Mouse (Mus musculus) megakaryocyte-erythroid progenitor cell, adult 5-6 weeks (primary cell): Measurements from ENCODE around the gene Camta1. TPM values are rescaled to one million over a fixed set of nuclear protein-coding genes. Genes with fewer than 3 reads are reported as not detected.
A peak's percentile ranks its signal among the peaks of the same experiment; 100 is the strongest.

Source experiments
- ATAC-seq: replicated peaks from 2 replicates; pipeline ENCODE4 v1.8.0; 2016; ENCODE audit warnings: mild to moderate bottlenecking, inconsistent platforms; ENCODE audit not compliant: severe bottlenecking, poor library complexity, low FRiP score, low TSS enrichment
- total RNA-seq, 2 experiments: library from RNA; stranded (forward) in 1 of 2; stranded (reverse) in 1 of 2; fragments of 200-1000, 215-1000 nt in 1 of 2; fragments of >200 nt in 1 of 2; fragmentation: Nextera tagmentation in 1 of 2; gene quantifications; 2 replicates each; pipeline ENCODE4 v1.2.3; 2014 to 2017

Camta1 gene
- total RNA-seq, 2 experiments from 2014 or later, result 52.1 to 68.4 TPM

DNA sequence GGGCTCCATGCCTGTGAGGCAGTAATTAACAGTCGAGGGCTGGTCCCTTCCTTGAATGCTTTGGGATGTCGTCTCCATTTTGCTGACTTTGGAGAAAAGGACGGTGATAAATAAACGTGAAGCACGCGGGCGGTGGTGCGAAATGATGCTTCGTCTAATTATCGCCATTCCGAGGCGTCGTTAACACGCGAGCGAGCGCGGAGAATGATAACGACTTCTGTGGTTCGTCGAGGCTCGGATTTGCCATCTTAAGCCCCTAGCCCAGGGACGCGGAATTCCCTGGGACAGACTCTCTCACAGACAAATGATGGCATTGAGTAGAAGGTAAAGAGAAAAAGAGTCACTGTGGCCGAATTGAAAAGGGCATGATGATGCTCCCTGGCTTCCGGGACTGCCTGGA is 485.4 kb downstream of the Camta1 start:
- no peak for ATAC-seq

DNA sequence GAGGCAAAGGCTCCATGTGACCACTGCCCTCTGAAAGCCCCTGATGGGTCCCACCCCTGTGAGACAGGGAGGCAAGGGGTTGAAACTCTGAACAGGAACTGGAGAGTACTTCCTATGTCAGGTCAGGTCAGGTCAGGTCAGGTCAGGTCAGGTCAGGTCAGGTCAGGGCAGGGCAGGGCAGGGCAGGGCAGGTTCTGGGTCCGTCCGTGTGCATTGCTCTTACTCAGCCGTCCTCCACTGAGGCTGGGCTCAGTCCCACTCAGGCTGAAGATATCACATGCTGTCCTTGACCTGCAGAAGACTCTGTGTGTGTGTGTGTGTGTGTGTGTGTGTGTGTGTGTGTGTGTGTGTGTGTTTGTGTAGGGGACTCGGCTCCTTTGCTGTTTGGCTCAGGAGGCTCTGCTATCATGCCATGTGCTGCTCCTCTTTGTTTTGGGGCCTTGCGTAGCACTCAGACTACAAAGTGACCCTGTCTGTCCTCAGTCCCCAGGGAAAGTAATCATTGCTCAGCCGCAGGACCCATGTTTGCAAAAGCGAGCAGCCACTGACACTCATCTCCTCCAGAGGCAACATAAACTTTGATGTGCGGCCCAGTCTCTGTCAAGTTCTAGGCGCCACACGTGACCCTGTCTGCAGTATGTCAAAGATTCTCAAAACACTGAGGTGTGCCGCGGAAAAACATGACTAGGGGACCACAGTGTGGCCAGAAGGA is 488.7 kb downstream of the Camta1 start:
- no peak for ATAC-seq

DNA sequence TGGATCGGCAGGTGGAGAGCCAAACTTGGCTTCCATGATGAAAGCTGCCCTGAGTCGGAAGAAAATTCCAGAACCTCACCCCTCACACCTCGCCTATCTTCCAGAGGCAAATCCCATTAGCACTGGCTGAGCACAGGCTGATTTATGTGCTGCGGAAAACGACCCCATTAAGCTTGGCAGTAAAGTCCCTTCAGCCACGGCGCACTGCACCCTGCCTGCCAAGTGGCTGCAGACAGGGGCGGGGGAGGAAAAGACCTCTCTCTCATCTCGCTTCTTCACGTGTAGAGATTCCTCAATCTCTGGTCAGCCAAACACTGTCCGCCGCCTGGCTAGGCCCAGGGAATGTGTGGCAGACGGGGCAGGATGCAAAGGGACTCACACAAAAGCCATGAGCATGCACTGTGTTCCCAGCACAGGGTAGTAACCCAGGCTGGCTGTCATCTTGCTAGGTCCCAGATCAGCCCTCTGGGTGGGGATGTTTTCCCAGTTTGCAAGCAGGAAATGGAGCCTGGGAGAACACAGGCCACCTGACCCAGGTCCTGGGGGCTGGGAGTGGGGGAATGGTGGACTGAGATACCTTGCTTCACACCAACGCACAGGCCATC is 494.6 kb downstream of the Camta1 start:
- ATAC-seq, result no peak

DNA sequence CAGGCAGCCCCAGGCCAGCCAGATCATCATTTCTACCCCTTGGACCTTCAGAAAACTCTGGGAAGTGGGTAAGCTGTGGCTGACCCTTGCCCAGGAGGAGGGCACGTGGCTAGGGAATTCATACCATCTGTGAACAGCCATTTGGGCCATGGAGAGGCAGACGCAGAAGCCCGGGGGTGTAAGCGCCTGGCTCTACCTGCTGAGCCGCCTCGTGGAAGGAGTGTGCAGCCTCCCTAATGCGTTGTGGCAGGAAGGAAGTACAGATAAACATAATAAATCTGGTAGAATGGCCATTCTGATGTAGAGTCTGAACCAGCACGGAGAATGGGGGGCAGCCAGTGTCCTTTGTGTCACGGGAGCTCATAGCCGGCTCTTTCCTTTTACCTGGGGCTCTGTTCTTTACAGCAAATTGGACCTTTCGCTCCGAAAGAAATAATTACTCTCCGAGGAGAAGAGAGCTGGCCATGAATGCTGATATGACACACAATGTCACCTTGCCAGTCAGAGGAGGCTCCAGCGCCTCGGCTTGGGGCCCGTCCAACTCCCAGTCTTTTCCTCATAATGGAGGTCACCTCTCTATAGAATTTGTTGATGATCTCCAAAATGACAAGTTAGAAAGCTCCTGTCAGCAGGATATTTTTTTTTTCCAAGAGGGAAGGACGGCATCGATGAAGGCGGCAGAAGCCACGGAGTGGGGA is 500.6 kb downstream of the Camta1 start:
- no peak for ATAC-seq

DNA sequence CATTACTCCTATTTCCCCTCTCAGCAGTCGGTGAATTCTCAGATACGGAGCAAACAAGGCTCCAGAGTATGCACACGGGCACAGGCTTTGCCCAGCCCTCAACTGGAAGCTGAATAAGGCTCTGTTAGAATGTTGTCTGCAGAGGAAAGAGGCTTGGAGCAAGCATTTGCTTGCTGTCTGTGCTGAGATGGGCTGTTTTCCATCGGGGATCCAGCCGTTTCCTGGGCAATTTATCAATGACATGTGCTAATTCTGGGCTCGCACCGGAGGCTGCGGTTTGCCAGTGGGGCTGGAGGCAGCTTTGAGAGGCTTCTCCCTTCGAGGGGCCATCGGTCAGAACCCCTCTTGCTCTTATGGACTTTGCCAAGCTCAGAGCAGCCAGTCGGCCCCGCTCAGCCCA is 506.2 kb downstream of the Camta1 start:
- no peak for ATAC-seq

DNA sequence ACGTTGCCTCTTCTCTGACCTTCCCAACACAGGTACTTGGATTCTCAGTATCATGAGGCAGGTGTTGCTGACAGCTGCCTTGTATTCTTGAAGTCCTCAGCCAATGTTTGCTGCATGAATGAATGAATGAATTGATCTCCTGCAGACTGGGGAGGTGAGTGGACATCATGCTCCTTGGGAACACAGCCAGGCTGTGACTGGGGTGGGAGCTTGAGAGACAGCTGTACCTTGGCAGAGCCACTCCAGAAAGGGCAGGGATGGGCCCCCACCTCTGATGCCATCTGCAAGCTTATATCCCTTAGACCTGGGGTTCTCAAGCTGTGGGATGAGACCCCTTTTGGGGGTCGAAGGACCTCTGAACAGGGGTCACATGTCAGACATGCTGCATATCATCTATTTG is 508.9 kb downstream of the Camta1 start:
- no peak for ATAC-seq

DNA sequence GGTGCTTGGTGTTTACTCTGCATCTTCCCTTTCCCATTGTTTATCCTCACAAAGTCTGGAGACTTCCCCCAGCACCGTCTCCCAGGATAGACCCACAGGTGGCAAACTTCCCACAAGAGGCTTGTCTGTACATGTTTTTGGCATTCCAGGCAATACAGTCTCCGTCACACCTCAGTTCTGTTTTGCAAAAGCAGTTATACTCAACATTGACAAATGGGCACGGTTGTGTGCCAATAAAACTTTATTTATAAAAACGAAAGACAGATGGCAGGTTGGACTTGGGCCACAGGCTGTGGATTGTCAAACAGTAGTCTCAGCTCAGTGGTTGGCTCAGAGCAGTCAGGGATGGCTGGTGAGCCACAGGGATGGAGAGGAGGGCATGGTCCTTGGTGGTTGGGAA is 509.4 kb downstream of the Camta1 start:
- no peak for ATAC-seq

DNA sequence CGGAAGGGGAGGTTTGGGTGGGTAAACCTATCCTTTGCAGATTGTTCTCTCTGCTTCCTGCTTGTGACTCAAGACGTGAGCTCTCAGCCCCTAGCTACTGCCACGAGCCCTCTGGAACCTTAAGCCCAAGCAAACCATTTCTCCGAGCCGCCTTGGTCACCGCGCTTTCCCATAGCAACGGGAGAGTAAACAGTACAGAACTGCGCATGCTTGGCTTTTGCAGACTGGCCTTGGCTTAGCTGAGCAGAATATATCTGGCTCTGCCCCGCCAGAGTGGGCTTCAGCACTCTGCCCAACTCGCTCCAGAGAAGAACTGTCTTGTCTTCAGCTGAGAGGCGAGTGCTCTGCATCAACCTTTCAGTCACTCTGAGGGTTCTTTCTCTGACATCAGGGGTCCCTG is 509.9 kb downstream of the Camta1 start:
- ATAC-seq, result no peak

DNA sequence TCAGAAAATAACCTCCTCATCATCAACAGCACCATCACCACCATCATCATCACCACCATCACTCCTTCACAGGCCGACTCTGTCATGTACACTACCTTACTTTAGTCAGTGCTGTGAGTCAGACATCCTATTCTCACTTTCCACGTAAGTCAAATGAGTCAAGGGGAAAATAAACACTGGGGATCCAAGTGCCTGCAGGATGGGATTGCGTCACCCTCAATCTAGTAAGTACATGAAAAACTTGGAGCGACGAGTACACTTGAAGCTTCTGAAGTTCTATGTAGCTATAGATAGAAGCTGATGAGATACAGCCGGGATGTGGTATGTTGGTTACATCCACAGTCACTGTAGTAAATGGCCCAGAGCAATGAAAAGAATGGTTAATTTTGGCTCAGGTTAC is 514.1 kb downstream of the Camta1 start:
- ATAC-seq, result no peak

DNA sequence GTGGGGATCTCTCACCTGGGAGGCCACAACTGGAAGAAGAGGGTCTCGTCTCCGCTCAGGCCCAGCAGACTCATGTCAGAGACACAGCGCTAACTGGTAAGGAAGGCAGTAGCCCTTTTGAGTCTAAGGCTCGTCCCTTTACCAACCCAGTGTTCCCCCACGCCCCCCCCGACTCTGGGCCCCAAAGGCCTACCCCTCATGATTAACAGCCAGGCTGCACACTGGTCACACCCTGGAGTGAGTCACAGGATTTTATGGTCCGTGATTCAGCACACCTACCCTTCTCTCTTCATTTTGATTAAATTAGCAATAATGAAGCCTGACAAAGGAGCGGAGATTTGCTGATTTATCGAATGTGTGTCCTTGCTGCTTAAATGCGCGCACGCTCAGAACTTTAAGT is 515.0 kb downstream of the Camta1 start:
- ATAC-seq, result no peak

DNA sequence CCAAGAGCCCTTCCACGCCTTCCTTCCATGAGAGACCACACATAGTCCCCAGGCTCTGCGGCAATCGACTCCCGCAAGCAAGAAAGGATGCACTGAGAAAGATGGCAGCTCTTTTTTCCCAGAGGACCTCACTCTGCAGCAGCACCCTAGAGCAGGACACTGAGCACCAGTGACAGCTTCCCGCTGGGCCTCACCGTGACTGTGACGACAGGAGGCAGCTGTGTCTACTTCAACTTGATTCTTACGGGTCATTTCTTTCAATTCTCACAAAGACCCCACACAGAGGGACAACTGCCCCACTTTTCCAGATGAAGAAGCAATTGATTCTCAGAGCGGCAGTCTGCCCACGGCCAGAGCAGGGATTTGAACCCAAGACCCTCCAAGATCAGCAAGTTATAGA is 516.9 kb downstream of the Camta1 start:
- no peak for ATAC-seq

DNA sequence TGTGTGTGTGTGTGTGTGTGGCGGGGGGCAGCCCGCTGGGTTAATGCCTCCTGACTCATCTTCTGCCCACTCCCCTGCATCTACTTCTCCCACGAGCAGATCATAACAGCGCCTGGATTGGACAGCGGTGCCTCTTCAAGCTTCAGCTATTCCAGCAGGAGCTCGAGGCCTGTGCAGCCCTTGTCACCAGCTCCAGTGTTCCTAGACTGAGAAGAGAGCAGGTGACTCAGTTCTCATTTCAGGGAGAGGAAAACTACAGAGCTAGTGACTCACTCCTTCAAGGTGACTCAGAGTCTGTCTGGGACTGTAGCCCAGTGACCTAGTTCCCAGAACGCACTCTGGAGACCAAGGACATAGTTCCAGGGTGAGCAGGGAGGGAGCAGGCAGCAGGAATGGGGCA is 522.3 kb downstream of the Camta1 start:
- no peak for ATAC-seq

DNA sequence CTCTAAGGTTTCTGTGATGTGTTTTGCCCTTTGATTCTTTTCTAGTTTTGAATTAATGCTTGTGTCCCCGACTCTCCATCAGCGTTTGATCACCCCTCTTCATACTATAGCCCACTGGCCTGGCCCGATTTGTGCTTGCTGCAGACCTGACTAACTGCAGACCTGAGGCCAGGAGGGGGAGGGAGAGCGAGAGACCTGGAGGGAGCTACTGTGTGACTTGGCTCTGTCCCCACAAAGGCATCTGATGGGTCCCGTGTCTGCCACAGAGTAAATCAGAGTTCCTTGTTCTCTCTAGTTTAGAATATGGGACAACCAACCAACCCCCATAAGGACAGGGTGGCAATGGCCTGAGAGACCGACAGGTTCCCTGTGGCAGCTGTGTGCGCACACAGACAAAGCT is 522.7 kb downstream of the Camta1 start:
- ATAC-seq, result no peak

DNA sequence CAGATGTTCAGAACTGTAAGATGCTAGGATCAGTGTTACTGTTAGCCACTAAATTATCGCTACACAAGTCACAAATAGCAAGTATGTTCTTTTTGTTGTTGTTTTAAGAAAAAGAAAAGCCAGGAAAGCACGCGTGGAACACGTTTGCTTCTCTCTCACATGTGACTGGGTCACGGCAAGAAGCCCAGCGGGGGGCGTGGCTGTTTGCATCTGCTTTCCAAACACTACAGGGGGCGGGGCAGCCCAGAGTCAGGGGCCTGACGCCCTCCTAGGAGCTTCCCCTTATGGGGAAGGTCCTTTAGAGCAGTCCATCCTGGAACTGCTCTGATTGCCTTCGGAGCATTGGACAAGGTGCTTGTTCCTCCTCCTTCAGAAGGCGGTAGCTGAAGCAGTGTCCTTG is 524.1 kb downstream of the Camta1 start:
- no peak for ATAC-seq

DNA sequence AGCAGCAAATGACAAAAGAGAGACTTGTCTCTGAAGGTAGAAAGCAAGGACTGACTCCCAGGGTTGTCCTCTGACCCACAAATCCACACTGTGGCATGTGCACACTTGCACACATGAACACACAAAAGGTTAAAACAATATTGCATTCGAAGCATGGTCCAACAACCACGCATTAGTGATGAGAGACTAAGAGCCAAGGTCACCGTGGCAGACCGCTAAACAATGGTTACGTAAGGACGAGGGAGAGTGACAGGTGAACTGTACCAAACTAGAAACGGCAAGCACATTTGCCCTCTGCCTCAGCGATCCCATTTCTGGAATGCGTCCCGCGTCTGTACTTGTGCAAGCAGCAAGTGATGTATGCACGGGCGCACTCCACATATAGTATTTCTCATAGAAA is 525.3 kb downstream of the Camta1 start:
- ATAC-seq, result no peak

DNA sequence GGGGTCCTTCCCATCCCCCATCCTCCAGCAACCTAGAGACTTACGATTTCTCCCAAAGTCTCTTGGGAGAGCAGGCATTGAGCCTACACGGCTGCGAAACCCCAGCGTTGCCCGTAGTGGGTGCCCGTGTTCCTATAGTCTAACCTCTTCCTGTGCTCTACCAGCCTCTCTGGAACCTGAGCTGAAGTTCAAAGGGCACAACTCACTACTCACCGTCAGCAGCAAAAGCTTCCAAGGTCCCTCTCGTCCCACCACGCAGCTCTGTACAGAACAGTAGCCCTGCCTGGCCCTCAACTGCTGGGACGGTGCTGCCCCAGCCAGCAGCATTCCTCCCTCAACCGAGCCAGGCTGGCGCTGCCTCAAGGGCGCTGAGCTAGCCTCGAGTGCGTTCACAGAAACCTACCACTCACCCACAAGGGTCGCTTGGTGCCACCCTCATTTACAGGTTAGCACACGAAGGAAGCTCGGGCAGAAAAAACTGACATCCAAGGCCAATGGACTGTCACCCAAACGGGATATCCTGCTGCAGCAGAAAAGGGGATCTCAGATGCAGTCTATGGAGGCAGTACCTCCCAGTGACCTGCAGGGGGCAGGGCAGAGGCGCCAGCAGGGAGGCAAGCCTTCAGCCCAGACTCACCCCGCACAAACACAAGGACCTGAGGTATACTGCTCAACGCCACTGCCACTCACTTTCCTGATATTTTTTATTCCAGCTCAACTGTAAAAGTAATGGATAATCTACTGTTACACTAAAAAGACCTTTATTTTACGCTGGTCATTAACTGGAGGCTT is 526.5 kb downstream of the Camta1 start:
- ATAC-seq, result peak; percentile 57; the same call in 1 of the 2 replicates

DNA sequence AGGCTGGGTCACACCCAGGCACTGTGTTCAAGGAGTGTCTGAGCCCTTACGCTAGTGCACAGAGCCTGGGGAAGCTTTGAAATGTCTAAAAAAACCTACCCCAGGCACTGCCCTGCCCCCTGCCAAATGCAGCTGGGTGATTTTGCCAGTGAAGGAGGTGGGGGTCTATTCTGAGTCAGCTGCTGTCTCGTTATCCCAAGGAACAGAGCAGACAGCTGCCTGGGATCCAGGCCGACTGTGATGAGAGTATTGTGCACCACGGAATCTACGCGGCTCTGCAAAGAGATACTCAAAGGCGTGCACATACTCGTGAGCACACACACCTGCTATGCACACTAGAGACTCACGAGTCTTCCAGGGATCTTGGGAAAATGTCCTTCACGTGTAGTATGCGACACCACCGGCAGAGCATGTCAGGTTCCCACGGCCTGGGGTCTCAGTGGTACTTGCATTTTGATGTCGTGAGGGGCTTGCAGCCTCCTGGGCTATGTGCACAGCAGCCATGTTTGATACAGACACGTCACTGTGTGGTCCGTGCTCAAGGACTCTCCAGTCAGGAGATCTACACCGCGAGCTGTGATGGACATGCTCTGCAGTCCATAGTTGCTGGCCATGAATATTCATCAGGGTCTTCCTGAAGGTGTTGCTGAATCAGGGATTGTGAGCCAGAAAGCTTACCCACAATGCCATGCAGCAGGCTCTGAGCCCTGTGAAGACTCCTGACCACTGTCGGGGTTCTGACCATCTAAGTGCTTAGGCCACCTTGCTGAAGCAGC is 529.4 kb downstream of the Camta1 start:
- ATAC-seq, result no peak

DNA sequence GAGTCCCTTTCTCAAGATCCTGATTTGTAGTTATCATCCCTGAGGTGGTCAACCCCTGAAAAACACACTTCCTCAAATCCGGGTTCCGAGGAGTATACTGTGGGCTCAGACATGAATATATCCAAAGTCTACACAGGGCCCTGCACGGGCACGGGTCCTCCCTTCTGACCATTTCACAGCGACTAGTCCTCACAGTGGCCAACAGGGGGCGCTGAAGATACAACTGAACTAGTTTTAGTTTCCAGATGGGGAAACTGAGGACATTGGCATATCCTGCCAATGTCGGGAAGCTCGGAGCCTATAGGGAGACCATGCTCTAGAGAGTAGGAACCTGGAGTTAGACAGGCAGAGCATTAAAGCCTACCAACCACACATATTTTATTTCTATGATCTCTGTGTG is 530.7 kb downstream of the Camta1 start:
- no peak for ATAC-seq

DNA sequence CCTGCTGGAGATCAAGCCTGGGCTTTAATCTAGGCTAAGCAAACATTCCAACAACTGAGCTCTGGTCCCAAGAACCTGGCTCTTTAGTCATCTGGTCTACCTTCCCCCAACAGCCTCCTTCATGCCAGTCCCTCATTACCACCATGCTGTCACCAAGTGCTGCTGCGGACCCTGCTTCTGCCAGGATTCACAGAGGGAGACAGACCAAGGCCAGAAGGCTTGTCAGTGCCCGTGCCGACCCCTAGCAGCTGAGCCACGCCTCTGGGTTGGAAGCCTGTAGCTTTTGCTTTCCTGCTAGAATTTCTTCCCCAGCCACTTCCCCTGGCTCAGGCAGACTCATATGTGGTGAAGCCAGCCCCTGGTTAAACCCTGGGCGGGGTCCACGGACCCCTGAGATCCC is 533.6 kb downstream of the Camta1 start:
- ATAC-seq, result no peak
